Mouse (Mus musculus) heart, embryonic 16.5 days (tissue): Measurements from ENCODE around the gene Ctrb1. TPM values are rescaled to one million over a fixed set of nuclear protein-coding genes. Genes with fewer than 3 reads are reported as not detected.

Experiments used
- ATAC-seq: fragments of 200-750 bp; cut with Nextera tagmentation; replicated peaks from 2 replicates; pipeline ENCODE4 v1.8.0; 2017; ENCODE audit warnings: moderate number of reproducible peaks; ENCODE audit not compliant: insufficient read depth, low FRiP score; ENCODE audit errors: extremely low read depth
- H3K27ac ChIP-seq: fragments of 300-500 bp; sonication (generic); 2 replicates; pipeline ENCODE4 v1.5.1; 2014; ENCODE audit warnings: mild to moderate bottlenecking, low read length, control low read depth, moderate library complexity
- H3K27me3 ChIP-seq: fragments of 300-500 bp; sonication (generic); 2 replicates; pipeline ENCODE4 v1.6.1; 2014; ENCODE audit warnings: low read length, mixed read lengths; ENCODE audit not compliant: control insufficient read depth, insufficient read depth
- H3K36me3 ChIP-seq: fragments of 300-500 bp; sonication (generic); 2 replicates; pipeline ENCODE4 v1.6.1; 2014; ENCODE audit not compliant: control insufficient read depth, insufficient read depth
- H3K4me1 ChIP-seq: fragments of 300-500 bp; sonication (generic); 2 replicates; pipeline ENCODE4 v1.6.1; 2014; ENCODE audit warnings: low read length, mixed read lengths; ENCODE audit not compliant: control insufficient read depth, insufficient read depth
- H3K4me2 ChIP-seq: fragments of 300-500 bp; sonication (generic); 2 replicates; pipeline ENCODE4 v1.6.1; 2014; ENCODE audit warnings: low read depth, mild to moderate bottlenecking, control low read depth, low read length
- H3K4me3 ChIP-seq: fragments of 300-500 bp; sonication (generic); 2 replicates; pipeline ENCODE4 v1.5.1; 2014; ENCODE audit warnings: mild to moderate bottlenecking, control low read depth, low read length
- H3K9ac ChIP-seq: fragments of 300-500 bp; sonication (generic); 2 replicates; pipeline ENCODE4 v1.6.1; 2014; ENCODE audit warnings: low read length, control low read depth
- H3K9me3 ChIP-seq: fragments of 300-500 bp; sonication (generic); replicated peaks from 2 replicates; pipeline ENCODE4 v1.6.1; 2016; ENCODE audit warnings: low read length; ENCODE audit not compliant: control insufficient read depth
- WGBS: fragments of 180-500 bp; shearing (Covaris S2); extraction: QIAGEN DNeasy Blood & Tissue Kit; methylation state at CpG from one replicate; pipeline ENCODE4 v1.1.7; 2014; 5-methylcytosine and 5-hydroxymethylcytosine counted together
- polyA plus RNA-seq: library from polyadenylated mRNA; unstranded; fragments of >200 nt; fragmentation: Nextera tagmentation; extraction: Ambion mirVana; gene quantifications from 2 replicates; pipeline ENCODE4 v1.2.1, GENCODE M21; 2015

The Ctrb1 gene
- polyA plus RNA-seq, 1 experiment from 2014 or later = 2.1 TPM

DNA sequence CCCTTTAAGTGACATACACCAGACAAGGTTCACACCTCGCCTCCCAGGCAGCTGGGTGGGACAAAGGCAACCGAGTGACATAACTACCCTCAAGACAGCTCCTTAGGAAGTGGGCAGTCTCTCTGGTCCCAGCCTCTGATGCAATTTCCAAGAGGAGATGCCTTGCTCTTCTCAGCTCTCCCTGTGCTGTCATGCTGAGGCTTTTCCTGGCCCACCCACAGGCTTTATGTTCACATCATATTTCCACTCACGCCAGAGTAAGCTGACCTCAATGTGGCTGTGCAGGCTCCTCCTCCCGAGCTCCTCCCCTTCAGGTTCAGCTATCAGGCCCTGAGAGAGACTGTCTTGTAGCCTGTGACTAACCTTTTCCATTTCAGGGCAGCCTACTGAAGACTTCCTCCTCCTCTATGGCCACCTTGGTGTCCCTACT is 29.3 kb upstream of the Ctrb1 start:
- peak overlapping the region; percentile 37 for H3K27ac ChIP-seq
- H3K9me3 ChIP-seq = no peaks in the 10 kb centered on the region
- no peak overlapping the region for H3K9ac ChIP-seq
- no peaks in the 10 kb centered on the region for H3K27me3 ChIP-seq
- H3K4me3 ChIP-seq = no peak overlapping the region
- H3K4me1 ChIP-seq = peaks cover 60% of the 10 kb centered on the region
- WGBS = 41% methylated on average over 4 of the region's 4 CpGs
- no peak overlapping the region for H3K4me2 ChIP-seq
- peaks cover 25% of the 10 kb centered on the region for H3K36me3 ChIP-seq
- ATAC-seq = no peak

GRCm38 (mm10) chr8:111718937-111719336 is 28.1 kb upstream of the Ctrb1 start:
- H3K27me3 ChIP-seq = no peaks in the 10 kb centered on the region
- peak overlapping the region; percentile 98 for H3K27ac ChIP-seq
- no peak for ATAC-seq
- H3K4me1 ChIP-seq = peaks cover 51% of the 10 kb centered on the region
- peak overlapping the region; percentile 28; the same call in 1 of the 2 replicates for H3K9ac ChIP-seq
- H3K4me3 ChIP-seq = no peak overlapping the region
- no peak overlapping the region for H3K4me2 ChIP-seq
- H3K9me3 ChIP-seq = no peaks in the 10 kb centered on the region
- H3K36me3 ChIP-seq = peaks cover 37% of the 10 kb centered on the region
- 46% methylated on average over 5 of the region's 5 CpGs for WGBS

DNA sequence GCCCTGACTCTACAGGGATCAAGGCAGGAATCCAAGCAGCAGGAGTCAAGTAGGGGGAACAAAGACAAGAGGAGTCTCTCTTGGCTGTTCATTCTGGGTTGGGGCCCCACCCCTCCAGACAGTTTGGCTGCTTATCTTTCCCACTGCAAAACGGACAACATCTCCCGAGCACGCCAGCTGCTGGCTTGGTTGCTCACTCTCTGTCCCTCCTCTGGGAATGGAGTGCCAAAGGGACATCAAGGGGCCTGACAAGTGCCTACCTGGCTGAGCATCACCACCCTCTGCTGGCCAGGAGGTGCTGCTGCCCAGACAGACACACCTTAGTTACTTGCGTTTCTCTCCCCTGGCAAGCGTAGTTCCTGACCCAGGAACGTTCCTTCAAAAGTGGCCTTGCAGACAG is 27.1 kb upstream of the Ctrb1 start:
- peak overlapping the region; percentile 54; the same call in 1 of the 2 replicates for H3K4me2 ChIP-seq
- H3K4me1 ChIP-seq = peaks cover 50% of the 10 kb centered on the region
- peaks cover 47% of the 10 kb centered on the region for H3K36me3 ChIP-seq
- peak overlapping the region; percentile 98 for H3K27ac ChIP-seq
- H3K27me3 ChIP-seq = no peaks in the 10 kb centered on the region
- 23% methylated on average over 6 of the region's 6 CpGs for WGBS
- H3K4me3 ChIP-seq = no peak overlapping the region
- peak; percentile 45 for ATAC-seq
- H3K9me3 ChIP-seq = no peaks in the 10 kb centered on the region
- peak overlapping the region; percentile 74 for H3K9ac ChIP-seq

- H3K4me1 ChIP-seq = peaks cover 50% of the 10 kb centered on the region
- H3K27me3 ChIP-seq = no peaks in the 10 kb centered on the region
- no peak overlapping the region for H3K4me3 ChIP-seq
- H3K9me3 ChIP-seq = no peaks in the 10 kb centered on the region
- no peak for ATAC-seq
- 38% methylated on average over 4 of the region's 4 CpGs for WGBS
- peaks cover 49% of the 10 kb centered on the region for H3K36me3 ChIP-seq
- peak overlapping the region; percentile 98 for H3K27ac ChIP-seq
- peak overlapping the region; percentile 54 for H3K4me2 ChIP-seq
- H3K9ac ChIP-seq = peak overlapping the region; percentile 74
Observed at GRCm38 (mm10) chr8:111717488-111717792, 26.6 kb upstream of the Ctrb1 start.

GRCm38 (mm10) chr8:111716603-111717487 is 26.0 kb upstream of the Ctrb1 start:
- peaks cover 50% of the 10 kb centered on the region for H3K4me1 ChIP-seq
- peak; percentile 91 for ATAC-seq
- peak overlapping the region; percentile 98 for H3K27ac ChIP-seq

DNA sequence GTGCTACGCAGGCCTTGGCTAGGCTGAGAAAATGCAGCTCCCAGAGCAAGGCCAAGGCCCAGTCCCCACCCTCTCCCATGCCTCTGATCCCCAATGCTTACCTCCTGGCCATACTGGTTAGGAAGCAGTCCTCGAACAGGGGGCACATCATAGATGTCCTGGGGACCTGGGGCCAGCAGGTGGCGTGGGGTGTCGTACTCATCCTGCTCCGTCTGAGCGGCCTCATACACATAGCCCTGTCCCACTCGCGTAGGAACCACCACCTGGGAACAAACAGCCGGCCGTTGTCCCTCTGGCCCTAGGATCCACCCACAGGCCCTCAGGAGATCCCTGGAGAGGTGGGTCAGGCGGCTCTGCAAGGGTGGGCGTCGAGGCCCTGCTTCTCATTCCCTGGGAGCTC is 24.7 kb upstream of the Ctrb1 start:
- Histone ChIP-seq H3K4me3 (no peak overlapping the region), H3K4me2 (no peak overlapping the region), H3K9me3 (no peaks in the 10 kb centered on the region), H3K27me3 (no peaks in the 10 kb centered on the region), H3K4me1 (peaks cover 47% of the 10 kb centered on the region), H3K9ac (no peak overlapping the region), H3K36me3 (peaks cover 58% of the 10 kb centered on the region), H3K27ac (peak overlapping the region; percentile 98)
- no peak for ATAC-seq
- 83% methylated on average over 13 of the region's 13 CpGs for WGBS

More at GRCm38 (mm10) chr8:111716603-111717487, 26.0 kb upstream of the Ctrb1 start:
- peak overlapping the region; percentile 15; the same call in 1 of the 2 replicates for H3K4me3 ChIP-seq
- 21% methylated on average over 10 of the region's 10 CpGs for WGBS
- peak overlapping the region; percentile 54 for H3K4me2 ChIP-seq
- H3K36me3 ChIP-seq = peaks cover 54% of the 10 kb centered on the region
- no peaks in the 10 kb centered on the region for H3K9me3 ChIP-seq
- peak overlapping the region; percentile 74 for H3K9ac ChIP-seq
- no peaks in the 10 kb centered on the region for H3K27me3 ChIP-seq

GRCm38 (mm10) chr8:111714295-111714694 is 23.5 kb upstream of the Ctrb1 start:
- Histone ChIP-seq H3K9me3 (no peaks in the 10 kb centered on the region), H3K4me2 (no peak overlapping the region), H3K4me3 (no peak overlapping the region), H3K27me3 (no peaks in the 10 kb centered on the region), H3K9ac (no peak overlapping the region), H3K4me1 (peaks cover 37% of the 10 kb centered on the region), H3K27ac (no peak overlapping the region), H3K36me3 (peaks cover 57% of the 10 kb centered on the region)
- WGBS = 90% methylated on average over 12 of the region's 12 CpGs
- ATAC-seq = no peak

GRCm38 (mm10) chr8:111713817-111714216 is 23.0 kb upstream of the Ctrb1 start:
- no peak overlapping the region for H3K4me3 ChIP-seq
- WGBS = 88% methylated on average over 25 of the region's 25 CpGs
- H3K9me3 ChIP-seq = no peaks in the 10 kb centered on the region
- no peak overlapping the region for H3K27ac ChIP-seq
- no peak overlapping the region for H3K4me2 ChIP-seq
- no peaks in the 10 kb centered on the region for H3K27me3 ChIP-seq
- no peak for ATAC-seq
- peaks cover 34% of the 10 kb centered on the region for H3K4me1 ChIP-seq
- no peak overlapping the region for H3K9ac ChIP-seq
- peaks cover 54% of the 10 kb centered on the region for H3K36me3 ChIP-seq

DNA sequence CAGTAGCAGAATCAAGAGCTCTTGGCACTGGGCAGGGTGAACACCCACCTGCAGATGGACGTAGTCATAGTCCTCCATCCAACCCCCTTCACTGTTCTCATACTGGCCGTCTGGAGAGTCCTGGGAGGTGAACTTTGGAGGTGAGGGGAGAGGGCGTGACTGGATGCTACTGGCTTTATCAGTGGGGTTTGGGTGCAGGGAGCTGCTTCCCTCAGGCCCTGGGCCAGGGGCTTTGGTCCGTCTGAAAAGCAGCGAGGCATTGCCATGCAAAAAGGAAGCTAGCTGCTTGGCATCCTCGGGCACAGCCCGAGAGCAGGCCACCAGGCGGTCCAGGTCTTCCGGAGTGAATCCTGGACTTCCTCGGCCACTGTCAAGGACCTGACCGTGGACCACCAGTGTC is 22.5 kb upstream of the Ctrb1 start:
- no peak for ATAC-seq
- no peak overlapping the region for H3K9ac ChIP-seq
- no peak overlapping the region for H3K4me3 ChIP-seq
- no peaks in the 10 kb centered on the region for H3K27me3 ChIP-seq
- peaks cover 53% of the 10 kb centered on the region for H3K36me3 ChIP-seq
- no peak overlapping the region for H3K4me2 ChIP-seq
- WGBS = 88% methylated on average over 11 of the region's 11 CpGs
- H3K9me3 ChIP-seq = no peaks in the 10 kb centered on the region
- H3K4me1 ChIP-seq = peaks cover 29% of the 10 kb centered on the region
- H3K27ac ChIP-seq = no peak overlapping the region
